Mouse (Mus musculus) CH12.LX (cell line): Measurements from ENCODE around the gene Cby1. TPM values are rescaled to one million over a fixed set of nuclear protein-coding genes. Genes with fewer than 3 reads are reported as not detected.
A peak's percentile ranks its signal among the peaks of the same experiment; 100 is the strongest.

ENCODE experiments used
- DNase-seq: peaks from one replicate; pipeline ENCODE4 v3.0.0-alpha.2; 2013; ENCODE audit errors: extremely low read depth
- H3K27ac ChIP-seq: 2 replicates; pipeline ENCODE4 v1.5.1; 2012; ENCODE audit warnings: low read depth, mild to moderate bottlenecking, control low read depth, moderate library complexity; ENCODE audit not compliant: insufficient read depth
- H3K27me3 ChIP-seq: replicated peaks from 2 replicates; pipeline ENCODE3; 2012; ENCODE audit warnings: inconsistent platforms
- H3K36me3 ChIP-seq, 2 experiments: replicated peaks in 1 of 2; 2 replicates each; pipeline versions ENCODE3 to v1.6.1; 2012; ENCODE audit warnings: inconsistent platforms in 1 of 2, low read length in 1 of 2, mild to moderate bottlenecking in 1 of 2, mixed read lengths in 1 of 2, moderate library complexity in 1 of 2; ENCODE audit not compliant: control insufficient read depth in 1 of 2, insufficient read depth in 1 of 2
- H3K4me1 ChIP-seq, 2 experiments: 2 replicates each; pipeline ENCODE4 v1.6.1; 2012; ENCODE audit warnings: inconsistent platforms in 1 of 2, moderate library complexity in 1 of 2; ENCODE audit not compliant: insufficient read depth in 2 of 2, control insufficient read depth in 1 of 2
- H3K4me2 ChIP-seq: 2 replicates; pipeline ENCODE4 v1.6.1; 2012; ENCODE audit warnings: low read depth, mild to moderate bottlenecking, control low read depth; ENCODE audit not compliant: poor library complexity, insufficient read depth, severe bottlenecking
- H3K4me3 ChIP-seq, 3 experiments: fragments of 150-350 bp in 1 of 3; sonication (generic) in 1 of 3; replicated peaks in 1 of 3; 2 replicates each; pipeline versions ENCODE3 to v1.5.1; 2011 to 2012; ENCODE audit warnings: low read depth in 2 of 3, low read length in 2 of 3, mild to moderate bottlenecking in 2 of 3, moderate library complexity in 2 of 3, control low read depth in 1 of 3, improper control_type of control experiment in 1 of 3, inconsistent platforms in 1 of 3, mixed read lengths in 1 of 3; ENCODE audit not compliant: poor library complexity in 1 of 3
- H3K79me2 ChIP-seq: replicated peaks from 2 replicates; pipeline ENCODE4 v1.6.1; 2012; ENCODE audit warnings: mild to moderate bottlenecking, moderate library complexity; ENCODE audit not compliant: control insufficient read depth, poor library complexity, insufficient read depth, severe bottlenecking; ENCODE audit errors: extremely low read depth
- H3K9ac ChIP-seq: 2 replicates; pipeline ENCODE4 v1.6.1; 2012; ENCODE audit warnings: low read depth, mild to moderate bottlenecking, control low read depth, moderate library complexity; ENCODE audit not compliant: insufficient read depth
- H3K9me3 ChIP-seq: replicated peaks from 2 replicates; pipeline ENCODE3; 2012; ENCODE audit warnings: low read length, inconsistent platforms, mixed read lengths
- BHLHE40 ChIP-seq: IDR thresholded peaks from 2 replicates; pipeline ENCODE4 v1.6.1; 2011; ENCODE audit warnings: mild to moderate bottlenecking, low read depth, low read length, improper control_type of control experiment
- CHD1 ChIP-seq: IDR thresholded peaks from 2 replicates; pipeline ENCODE4 v1.6.1; 2012; ENCODE audit warnings: low read depth, low read length, improper control_type of control experiment, inconsistent platforms
- CHD2 ChIP-seq: IDR thresholded peaks from 2 replicates; pipeline ENCODE4 v1.6.1; 2011; ENCODE audit warnings: low read length, improper control_type of control experiment
- CTCF ChIP-seq, 2 experiments: IDR thresholded peaks in 1 of 2; conservative IDR thresholded peaks in 1 of 2; 2 replicates each; pipeline ENCODE4 v1.5.1; 2011 to 2012; ENCODE audit warnings: low read depth in 2 of 2, low read length in 2 of 2, improper control_type of control experiment in 1 of 2, inconsistent platforms in 1 of 2, mild to moderate bottlenecking in 1 of 2, moderate library complexity in 1 of 2
- E2F4 ChIP-seq: IDR thresholded peaks from 2 replicates; pipeline ENCODE4 v1.6.1; 2011; ENCODE audit warnings: low read depth, low read length, improper control_type of control experiment; ENCODE audit not compliant: insufficient replicate concordance
- ELF1 ChIP-seq: IDR thresholded peaks from 2 replicates; pipeline ENCODE4 v1.6.1; 2014; ENCODE audit warnings: low read depth, mild to moderate bottlenecking, inconsistent platforms, low read length, improper control_type of control experiment
- EP300 ChIP-seq: IDR thresholded peaks from 2 replicates; pipeline ENCODE4 v1.6.1; 2011; ENCODE audit warnings: low read length, improper control_type of control experiment
- ETS1 ChIP-seq: conservative IDR thresholded peaks from 2 replicates; pipeline ENCODE4 v1.6.1; 2012; ENCODE audit warnings: low read depth, mild to moderate bottlenecking, inconsistent platforms, low read length, improper control_type of control experiment, moderate library complexity
- GABPA ChIP-seq: IDR thresholded peaks from 2 replicates; pipeline ENCODE4 v1.6.1; 2012; ENCODE audit warnings: low read depth, low read length, improper control_type of control experiment, inconsistent platforms; ENCODE audit not compliant: insufficient replicate concordance
- HCFC1 ChIP-seq: IDR thresholded peaks from 2 replicates; pipeline ENCODE4 v1.6.1; 2012; ENCODE audit warnings: low read depth, mild to moderate bottlenecking, inconsistent platforms, low read length, improper control_type of control experiment
- IRF4 ChIP-seq: IDR thresholded peaks from 2 replicates; pipeline ENCODE4 v1.6.1; 2014; ENCODE audit warnings: low read depth, mild to moderate bottlenecking, inconsistent platforms, low read length, improper control_type of control experiment
- JUN ChIP-seq: IDR thresholded peaks from 2 replicates; pipeline ENCODE4 v1.6.1; 2011; ENCODE audit warnings: low read depth, mild to moderate bottlenecking, low read length, improper control_type of control experiment, moderate library complexity; ENCODE audit not compliant: insufficient read depth
- JUND ChIP-seq: conservative IDR thresholded peaks from 2 replicates; pipeline ENCODE4 v1.6.1; 2011; ENCODE audit warnings: low read depth, low read length, improper control_type of control experiment
- KAT2A ChIP-seq: IDR thresholded peaks from 2 replicates; pipeline ENCODE4 v1.6.1; 2012; ENCODE audit warnings: low read length, improper control_type of control experiment, inconsistent platforms; ENCODE audit not compliant: insufficient replicate concordance
- MAFK ChIP-seq: IDR thresholded peaks from 2 replicates; pipeline ENCODE4 v1.6.1; 2011; ENCODE audit warnings: low read length, improper control_type of control experiment; ENCODE audit not compliant: insufficient replicate concordance
- MAX ChIP-seq: IDR thresholded peaks from 2 replicates; pipeline ENCODE4 v1.6.1; 2011; ENCODE audit warnings: low read length, improper control_type of control experiment
- MAZ ChIP-seq: IDR thresholded peaks from 2 replicates; pipeline ENCODE4 v1.6.1; 2012; ENCODE audit warnings: low read depth, mild to moderate bottlenecking, inconsistent platforms, low read length, improper control_type of control experiment, moderate library complexity
- MEF2A ChIP-seq: IDR thresholded peaks from 2 replicates; pipeline ENCODE4 v1.6.1; 2014; ENCODE audit warnings: low read depth, mild to moderate bottlenecking, inconsistent platforms, low read length, improper control_type of control experiment, borderline replicate concordance
- MXI1 ChIP-seq: IDR thresholded peaks from 2 replicates; pipeline ENCODE4 v1.6.1; 2011; ENCODE audit warnings: mild to moderate bottlenecking, low read depth, low read length, improper control_type of control experiment
- MYC ChIP-seq: IDR thresholded peaks from 2 replicates; pipeline ENCODE4 v1.6.1; 2011; ENCODE audit warnings: low read depth, mild to moderate bottlenecking, improper control_type of control experiment, low read length
- NELFE ChIP-seq: IDR thresholded peaks from 2 replicates; pipeline ENCODE4 v1.6.1; 2011; ENCODE audit warnings: low read depth, low read length, improper control_type of control experiment
- NRF1 ChIP-seq: IDR thresholded peaks from 2 replicates; pipeline ENCODE4 v1.6.1; 2014; ENCODE audit warnings: low read depth, mild to moderate bottlenecking, inconsistent platforms, low read length, improper control_type of control experiment, moderate library complexity
- PAX5 ChIP-seq: IDR thresholded peaks from 2 replicates; pipeline ENCODE4 v1.6.1; 2012; ENCODE audit warnings: low read length, inconsistent platforms, mixed read lengths
- POLR2A ChIP-seq: IDR thresholded peaks from 2 replicates; pipeline ENCODE4 v1.6.1; 2011; ENCODE audit warnings: low read depth, mild to moderate bottlenecking, improper control_type of control experiment, low read length
- POLR2AphosphoS2 ChIP-seq: IDR thresholded peaks from 2 replicates; pipeline ENCODE4 v1.6.1; 2011; ENCODE audit warnings: low read depth, low read length, improper control_type of control experiment
- RAD21 ChIP-seq: IDR thresholded peaks from 2 replicates; pipeline ENCODE4 v1.6.1; 2011; ENCODE audit warnings: low read depth, mild to moderate bottlenecking, low read length, improper control_type of control experiment, moderate library complexity
- RCOR1 ChIP-seq: conservative IDR thresholded peaks from 2 replicates; pipeline ENCODE4 v1.6.1; 2012; ENCODE audit warnings: low read depth, mild to moderate bottlenecking, inconsistent platforms, low read length, improper control_type of control experiment
- SIN3A ChIP-seq: IDR thresholded peaks from 2 replicates; pipeline ENCODE4 v1.6.1; 2012; ENCODE audit warnings: low read length, improper control_type of control experiment, inconsistent platforms
- SMC3 ChIP-seq: IDR thresholded peaks from 2 replicates; pipeline ENCODE4 v1.6.1; 2011; ENCODE audit warnings: low read depth, low read length, improper control_type of control experiment
- TBP ChIP-seq: conservative IDR thresholded peaks from 2 replicates; pipeline ENCODE4 v1.6.1; 2011; ENCODE audit warnings: low read depth, low read length, improper control_type of control experiment
- TCF12 ChIP-seq: IDR thresholded peaks from 2 replicates; pipeline ENCODE4 v1.6.1; 2014; ENCODE audit warnings: low read depth, mild to moderate bottlenecking, inconsistent platforms, low read length, improper control_type of control experiment
- UBTF ChIP-seq: IDR thresholded peaks from 2 replicates; pipeline ENCODE4 v1.6.1; 2012; ENCODE audit warnings: low read depth, mild to moderate bottlenecking, inconsistent platforms, low read length, improper control_type of control experiment, moderate library complexity
- USF1 ChIP-seq: IDR thresholded peaks from 2 replicates; pipeline ENCODE4 v1.6.1; 2014; ENCODE audit warnings: low read depth, mild to moderate bottlenecking, inconsistent platforms, low read length, improper control_type of control experiment
- USF2 ChIP-seq: conservative IDR thresholded peaks from 2 replicates; pipeline ENCODE4 v1.6.1; 2011; ENCODE audit warnings: low read depth, low read length, improper control_type of control experiment
- ZC3H11A ChIP-seq: IDR thresholded peaks from 2 replicates; pipeline ENCODE4 v1.6.1; 2012; ENCODE audit warnings: low read depth, mild to moderate bottlenecking, inconsistent platforms, low read length, improper control_type of control experiment
- ZKSCAN1 ChIP-seq: IDR thresholded peaks from 2 replicates; pipeline ENCODE4 v1.6.1; 2012; ENCODE audit warnings: low read depth, inconsistent platforms, low read length, improper control_type of control experiment, borderline replicate concordance
- ZMIZ1 ChIP-seq: IDR thresholded peaks from 2 replicates; pipeline ENCODE4 v1.6.1; 2012; ENCODE audit warnings: low read depth, mild to moderate bottlenecking, inconsistent platforms, low read length, improper control_type of control experiment
- ZNF384 ChIP-seq: IDR thresholded peaks from 2 replicates; pipeline ENCODE4 v1.6.1; 2012; ENCODE audit warnings: low read depth, low read length, improper control_type of control experiment, inconsistent platforms
- dilution Hi-C: fragments of 300-500 bp; cut with MboI; formaldehyde crosslinking; loops from 2 replicates; pipeline ENCODE4 v1.14.3; 2020; ENCODE audit warnings: low sequenced_read_pairs; ENCODE audit not compliant: extremely low pct_unique_long_range_greater_than_20kb, extremely low pct_ligation_motif_present
- in situ Hi-C: fragments of 300-500 bp; cut with MboI; formaldehyde crosslinking; loops from 3 replicates; pipeline ENCODE4 v1.14.3; 2019; ENCODE audit warnings: low sequenced_read_pairs, low pct_ligation_motif_present, low pct_unique_long_range_greater_than_20kb, mixed read lengths
- polyA plus RNA-seq: library from polyadenylated mRNA; unstranded; fragments of >175 nt; gene quantifications from 2 replicates; pipeline ENCODE4 v1.2.1, GENCODE M21; 2012; ENCODE audit warnings: low read depth; ENCODE audit not compliant: insufficient read length
- total RNA-seq, 2 experiments: library from RNA; depleted of rRNA; stranded (reverse); fragments of 300-350 nt in 1 of 2; fragments of >200 nt in 1 of 2; gene quantifications; 2 replicates each; pipeline ENCODE4 v1.2.3; 2012 to 2014

Cby1 gene
- total and polyA plus RNA-seq, 3 experiments: 16.9 to 19.3 (median 17.6) TPM

DNA sequence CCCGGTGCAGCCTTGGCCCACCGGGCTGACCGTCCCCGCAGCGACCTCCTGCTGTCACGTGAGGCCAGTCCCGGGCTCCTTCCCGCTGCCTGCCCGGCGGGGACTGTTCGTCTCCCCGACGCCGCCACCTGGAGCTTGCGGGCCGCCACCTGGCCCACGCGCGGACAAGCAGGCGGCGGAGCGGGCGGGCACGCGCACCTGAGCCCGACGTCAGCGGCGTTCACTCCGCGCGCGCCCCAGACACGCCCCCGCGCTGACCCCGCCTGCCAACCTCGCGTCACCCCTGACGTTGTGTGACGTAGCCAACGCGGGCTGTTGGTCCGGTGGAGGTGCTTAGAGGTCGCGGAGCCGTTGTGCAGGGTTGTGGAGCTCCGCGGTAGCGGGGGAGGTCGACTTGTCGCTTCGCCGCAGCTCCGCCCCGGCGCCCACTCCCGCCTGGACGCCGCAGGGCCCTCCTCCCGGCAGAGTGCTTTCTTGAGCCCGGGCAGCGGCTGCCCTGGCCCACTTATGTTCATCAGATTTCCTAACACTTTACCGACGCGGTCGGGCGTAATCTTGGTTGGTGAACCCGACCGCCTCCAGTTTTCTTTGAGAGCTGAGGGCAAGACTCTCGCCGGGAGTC lies 28.8 kb downstream of the Cby1 start, which contains the start of gene Josd1:
Josd1 (minus strand) TSS at position 274 of the 622 bp plus-strand sequence.
- Histone ChIP-seq H3K36me3 (peaks cover 0 to 9% of the 10 kb centered on the region in 2 experiments), H3K4me2 (peak within 1 kb of the TSS; percentile 86), H3K4me1 (peaks cover 8 to 66% of the 10 kb centered on the region in 2 experiments), H3K4me3 (peak within 1 kb of the TSS; percentile 90 to 94 (median 91)), H3K27ac (peak within 1 kb of the TSS; percentile 85), H3K9me3 (no peaks in the 10 kb centered on the region), H3K27me3 (peaks cover 15% of the 10 kb centered on the region), H3K79me2 (peaks cover 61% of the 10 kb centered on the region), H3K9ac (peak within 1 kb of the TSS; percentile 93)
- dilution Hi-C loops: no loop called here
- in situ Hi-C loops: no loop called here
- TF ChIP-seq NELFE (peak; percentile 70; the same call in 1 of the 2 replicates), BHLHE40 (peak; percentile 79), MAX (no peak), MAFK (no peak), TBP (no peak), NRF1 (peak; percentile 68), RAD21 (no peak), TCF12 (peak; percentile 66; the same call in 1 of the 2 replicates), IRF4 (0 out of 2 replicates have a peak, but pooled peaks have one; percentile 11), MAZ (peak; percentile 39; the same call in 1 of the 2 replicates), KAT2A (no peak), EP300 (no peak), HCFC1 (peak; percentile 8; the same call in 1 of the 2 replicates), ZKSCAN1 (no peak), ETS1 (peak; percentile 45; the same call in 1 of the 2 replicates), JUN (no peak), SMC3 (no peak), CHD2 (no peak), USF2 (no peak), UBTF (peak; percentile 47; the same call in 1 of the 2 replicates), POLR2A (peak; percentile 85), GABPA (peak; percentile 47), USF1 (peak; percentile 42), CHD1 (no peak), MXI1 (peak; percentile 63), ZC3H11A (no peak), ZNF384 (no peak), CTCF (conservative IDR thresholded peaks at IDR 0.05 in 1 of 2, IDR thresholded peaks at IDR 0.05 in 1 of 2; ENCODE audit: low read depth in 2 of 2, low read length in 2 of 2) (no peak), ZMIZ1 (peak; percentile 72; the same call in 1 of the 2 replicates), ELF1 (peak; percentile 33; the same call in 1 of the 2 replicates), MEF2A (peak; percentile 19; the same call in 1 of the 2 replicates), JUND (no peak), POLR2AphosphoS2 (no peak), MYC (no peak), E2F4 (no peak), PAX5 (no peak), RCOR1 (no peak), SIN3A (0 out of 2 replicates have a peak, but pooled peaks have one; percentile 72)
- DNase-seq: peak; percentile 90
